Mouse (Mus musculus): ENCODE data around the gene Colgalt1. TPM values are rescaled to one million over a fixed set of nuclear protein-coding genes. Genes with fewer than 3 reads are reported as not detected.
A peak's percentile ranks its signal among the peaks of the same experiment; 100 is the strongest.

The Colgalt1 gene
- total RNA-seq (2021) = 10 to 100 TPM; 46.9 to 49.8 TPM
- long read RNA-seq, experiment 1, transcript Colgalt1-201 (12 exons, 3,207 nt) = major isoform, 55 of 87 reads
- long read RNA-seq, experiment 1, partial matches to known transcripts = 3 of 87 reads
- long read RNA-seq, experiment 1, other reads (novel, unspliced or antisense) = 28 of 87 reads
- long read RNA-seq, experiment 2, transcript Colgalt1-201 (12 exons, 3,207 nt) = major isoform, 22 of 47 reads
- long read RNA-seq, experiment 2, partial matches to known transcripts = 11 of 47 reads
- long read RNA-seq, experiment 2, other reads (novel, unspliced or antisense) = 13 of 47 reads

DNA sequence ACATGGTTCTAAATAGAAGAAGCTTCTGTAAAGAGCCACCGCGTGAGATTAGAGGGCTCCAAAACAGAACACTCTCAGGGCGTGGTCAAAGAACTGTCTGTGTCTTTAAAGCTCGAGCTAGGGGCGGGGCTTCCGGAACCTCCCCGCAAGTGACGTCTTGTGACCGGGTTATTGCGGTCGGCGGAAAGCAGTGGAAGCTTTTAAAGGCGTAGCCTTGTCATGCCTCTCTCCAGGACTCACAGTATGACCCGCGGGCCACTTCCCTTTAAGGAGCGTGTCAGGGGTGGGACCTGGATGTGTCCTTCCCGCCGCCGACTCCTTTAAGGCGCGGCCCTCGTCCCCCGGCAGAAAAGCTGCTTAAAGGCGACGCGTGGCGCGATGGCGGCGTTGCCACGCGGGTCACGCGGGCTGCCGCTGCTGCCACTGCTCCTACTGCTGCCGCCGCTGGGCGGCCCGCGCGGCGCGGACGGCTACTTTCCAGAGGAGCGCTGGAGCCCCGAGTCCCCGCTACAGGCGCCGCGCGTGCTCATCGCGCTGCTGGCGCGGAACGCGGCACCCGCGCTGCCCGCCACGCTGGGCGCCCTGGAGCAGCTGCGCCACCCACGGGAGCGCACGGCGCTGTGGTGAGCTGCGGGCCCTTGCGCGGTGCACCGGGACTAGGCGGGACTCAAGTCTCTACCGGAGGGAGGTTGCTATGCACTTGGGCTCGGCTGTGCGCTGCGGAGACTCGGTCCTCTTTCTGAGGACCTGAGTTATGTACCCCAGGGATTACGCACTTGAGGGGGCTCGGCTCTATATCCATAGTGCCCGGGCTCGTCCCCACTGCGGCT, at the start of gene Colgalt1:
Colgalt1 (plus strand) TSS at position 177 of the 830 bp plus-strand sequence.
- DNase-seq (ENCODE audit: low spot score in 2 of 2) = peak; percentile 96 to 98

DNA sequence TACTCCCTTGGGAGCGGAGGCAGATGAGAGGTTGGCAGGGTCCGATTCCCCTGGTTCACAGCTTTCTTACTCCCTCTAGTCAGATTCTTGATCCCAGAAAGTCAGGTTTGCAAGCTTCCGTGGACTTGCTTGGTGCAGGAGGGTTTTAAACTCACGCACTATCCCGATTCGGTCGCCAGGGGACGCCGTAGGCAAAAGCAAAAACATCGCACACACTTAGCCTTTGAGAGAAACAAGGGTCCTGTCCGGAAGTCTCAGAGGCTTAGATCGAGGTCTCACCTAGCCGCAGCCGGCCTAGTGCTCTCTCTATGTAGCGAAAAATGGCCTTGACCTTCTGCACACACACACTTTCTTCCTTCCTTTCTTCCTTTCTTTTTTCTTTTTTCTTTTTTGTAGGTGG, 49.4 kb upstream of the Colgalt1 start:
- peak; percentile 51 to 61 for DNase-seq (ENCODE audit: low spot score in 2 of 2)

- DNase-seq (ENCODE audit: low spot score in 2 of 2) = peak; percentile 75 to 80
These were observed 48.0 kb upstream of the Colgalt1 start for GRCm38 (mm10) chr8:71562751-71563150.

- no peak for DNase-seq (ENCODE audit: low spot score in 2 of 2)
These were observed 46.8 kb upstream of the Colgalt1 start for GRCm38 (mm10) chr8:71563992-71564391.

- no peak for DNase-seq (ENCODE audit: low spot score in 2 of 2)
These were observed 44.3 kb upstream of the Colgalt1 start, which contains the start of gene Nxnl1 for GRCm38 (mm10) chr8:71566501-71566900. TSS of gene Nxnl1 (minus strand) at chr8:71566601.

DNA sequence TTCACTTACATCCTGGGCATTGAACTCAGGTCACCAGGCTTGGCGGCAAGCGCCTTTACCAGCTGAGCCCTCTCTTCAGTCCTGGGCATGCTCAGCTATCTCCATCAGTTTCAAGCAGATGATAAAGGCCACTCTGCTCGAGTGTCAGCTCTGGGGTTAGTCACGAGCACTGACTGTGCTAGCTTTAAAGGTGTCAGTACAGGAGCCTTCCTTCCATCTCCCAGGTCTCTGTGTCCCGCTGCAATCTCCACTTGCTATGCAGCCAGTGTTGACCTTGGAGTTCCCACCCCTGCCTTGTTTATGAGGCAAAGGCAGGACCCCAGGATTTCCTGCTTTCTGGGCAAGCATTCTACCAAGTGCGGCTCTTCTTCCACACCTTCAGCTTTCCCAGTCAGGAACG, 43.2 kb upstream of the Colgalt1 start:
- no peak for DNase-seq (ENCODE audit: low spot score in 2 of 2)

DNA sequence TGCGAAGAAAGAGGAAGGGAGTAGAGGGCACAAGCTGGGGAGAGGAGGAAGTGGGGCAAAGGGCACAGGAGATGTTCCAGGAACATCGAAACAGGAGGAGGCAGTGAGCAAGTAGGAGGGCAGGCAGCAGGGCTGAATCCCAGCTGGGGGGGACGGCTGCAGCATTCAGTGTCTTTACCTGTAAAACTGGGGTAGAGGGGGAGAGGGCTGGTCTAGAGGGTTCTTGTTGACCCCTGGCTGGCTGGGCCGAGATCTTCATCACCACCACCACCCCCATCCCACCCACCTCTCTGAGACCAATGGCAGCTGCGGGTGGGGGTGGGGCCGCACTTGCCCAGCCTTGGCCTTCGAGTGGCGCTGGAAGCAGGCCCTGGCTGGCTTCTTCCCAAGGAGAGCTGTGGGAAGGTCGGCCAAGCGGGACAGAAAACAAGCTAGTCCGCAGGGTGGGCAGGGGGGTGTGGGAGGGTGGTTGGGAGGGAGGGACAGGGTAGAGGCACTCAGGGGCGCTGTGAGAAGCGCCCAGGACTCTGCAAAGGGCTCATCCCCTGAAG, 42.3 kb upstream of the Colgalt1 start, which contains the start of gene Slc27a1:
Slc27a1 (plus strand) TSS at position 496 of the 551 bp plus-strand sequence.
- DNase-seq (ENCODE audit: low spot score in 2 of 2) = peak; percentile 60 to 66

DNA sequence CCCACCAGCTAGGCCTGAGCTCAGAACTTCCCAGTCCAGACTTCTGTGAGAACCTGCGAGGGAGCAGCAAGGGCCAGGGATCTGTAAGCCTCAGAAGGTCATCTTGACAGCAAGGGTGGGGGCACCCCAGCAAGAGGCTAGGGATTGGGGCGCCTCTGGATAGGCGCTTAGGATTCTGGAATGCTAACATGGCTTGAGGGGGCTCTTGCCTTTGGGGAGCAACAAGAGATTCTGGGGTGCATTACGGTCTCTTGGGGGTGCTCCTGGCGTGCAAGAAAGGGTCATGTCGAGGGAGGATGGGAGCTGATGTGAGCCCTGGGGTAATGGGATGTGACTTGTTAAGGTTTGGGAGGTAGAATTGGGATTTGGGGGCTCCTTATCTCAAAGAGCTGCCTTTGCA, 41.9 kb upstream of the Colgalt1 start:
- no peak for DNase-seq (ENCODE audit: low spot score in 2 of 2)

GRCm38 (mm10) chr8:71569366-71570290, 41.2 kb upstream of the Colgalt1 start:
- peak; percentile 84 to 90 for DNase-seq (ENCODE audit: low spot score in 2 of 2)

DNA sequence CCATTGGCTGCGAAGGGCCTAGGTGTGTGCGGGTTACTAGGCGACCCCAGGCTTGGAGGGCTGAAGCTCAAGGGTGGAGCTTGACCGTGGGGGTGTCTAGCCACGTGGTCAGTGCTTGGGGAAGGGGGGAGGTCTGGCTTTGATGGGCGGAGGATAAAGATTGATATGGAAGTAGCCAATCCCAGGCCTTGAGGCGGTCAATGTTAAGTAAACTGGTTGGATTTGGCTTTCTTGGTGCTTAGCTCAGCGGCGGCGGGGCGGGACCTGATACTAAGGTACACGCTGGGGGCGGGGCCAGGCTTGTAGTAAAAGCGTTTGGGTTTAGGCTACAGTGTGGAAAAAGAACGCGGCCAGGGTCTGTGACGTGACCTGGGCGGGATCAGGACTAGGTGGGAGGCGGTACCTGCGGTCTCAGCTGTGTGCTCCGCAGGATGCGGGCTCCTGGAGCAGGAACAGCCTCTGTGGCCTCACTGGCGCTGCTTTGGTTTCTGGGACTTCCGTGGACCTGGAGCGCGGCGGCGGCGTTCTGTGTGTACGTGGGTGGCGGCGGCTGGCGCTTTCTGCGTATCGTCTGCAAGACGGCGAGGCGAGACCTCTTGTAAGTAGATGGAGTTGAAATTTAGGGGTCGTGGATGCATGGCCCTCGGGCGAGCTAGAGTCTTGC, 40.4 kb upstream of the Colgalt1 start:
- DNase-seq (ENCODE audit: low spot score in 2 of 2) = peak; percentile 94 to 96

GRCm38 (mm10) chr8:71572077-71572476, 38.7 kb upstream of the Colgalt1 start:
- no peak for DNase-seq (ENCODE audit: low spot score in 2 of 2)

- DNase-seq (ENCODE audit: low spot score in 2 of 2) = peak; percentile 79 to 86
These were observed 37.8 kb upstream of the Colgalt1 start for GRCm38 (mm10) chr8:71572847-71573633.

DNA sequence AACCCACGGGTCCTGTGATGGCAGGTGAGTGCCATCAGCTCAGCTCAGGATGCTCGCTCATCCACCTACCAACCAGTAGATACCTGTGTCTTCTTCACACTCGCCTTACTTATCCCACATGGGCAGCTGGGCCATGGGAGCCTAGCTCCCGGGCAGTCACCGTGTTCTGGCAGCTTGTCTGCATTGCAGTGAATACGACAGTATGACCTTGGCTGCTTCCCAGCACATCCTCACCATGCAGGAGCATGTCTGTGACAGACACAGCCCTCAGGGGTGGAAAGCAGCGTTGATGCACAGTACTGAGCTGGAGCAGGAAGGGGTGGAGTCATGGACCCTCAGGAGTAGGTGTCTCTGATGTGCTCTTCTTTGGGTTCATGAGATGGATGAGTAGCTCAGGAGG, 36.4 kb upstream of the Colgalt1 start:
- DNase-seq (ENCODE audit: low spot score in 2 of 2) = no peak

DNA sequence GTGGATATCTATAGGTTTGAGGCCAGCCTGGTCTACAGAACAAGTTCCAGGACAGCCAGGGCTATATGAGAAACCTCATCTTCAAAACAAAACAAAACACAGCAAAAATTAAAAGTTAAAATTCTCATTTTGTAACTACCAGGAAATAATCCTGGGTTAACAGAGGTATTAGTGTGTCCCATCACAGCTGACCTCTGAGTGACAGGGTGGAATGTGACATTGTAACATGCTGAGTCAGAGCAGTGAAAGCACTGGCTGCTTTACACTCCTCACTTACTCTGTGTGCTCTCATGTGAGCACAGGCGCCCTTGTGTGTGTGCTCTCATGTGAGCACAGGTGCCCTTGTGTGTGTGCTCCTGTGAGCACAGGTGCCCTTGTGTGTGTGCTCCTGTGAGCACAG, 35.8 kb upstream of the Colgalt1 start:
- DNase-seq (ENCODE audit: low spot score in 2 of 2) = no peak

- DNase-seq (ENCODE audit: low spot score in 2 of 2) = no peak
These were observed 32.9 kb upstream of the Colgalt1 start for GRCm38 (mm10) chr8:71577856-71578387.

DNA sequence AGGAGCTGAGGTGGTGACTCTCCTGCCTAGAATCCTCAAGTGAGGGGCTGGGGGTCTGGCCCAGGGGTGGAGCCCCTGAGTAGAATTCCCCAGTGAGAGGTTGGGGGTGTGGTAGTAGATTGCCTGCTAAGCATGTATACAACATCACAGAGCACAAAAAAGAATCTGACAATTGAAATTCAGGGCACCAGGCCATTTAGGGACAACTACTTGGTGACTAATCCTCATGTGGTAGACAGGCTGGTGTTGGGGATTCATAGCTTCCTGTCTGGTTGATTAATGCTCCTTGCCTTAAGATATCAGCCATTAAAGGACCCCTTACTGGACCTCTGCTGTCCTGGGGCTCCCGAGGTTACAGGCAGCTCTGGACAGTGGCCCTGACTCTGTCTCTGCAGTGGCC, 31.8 kb upstream of the Colgalt1 start:
- DNase-seq (ENCODE audit: low spot score in 2 of 2) = no peak

DNA sequence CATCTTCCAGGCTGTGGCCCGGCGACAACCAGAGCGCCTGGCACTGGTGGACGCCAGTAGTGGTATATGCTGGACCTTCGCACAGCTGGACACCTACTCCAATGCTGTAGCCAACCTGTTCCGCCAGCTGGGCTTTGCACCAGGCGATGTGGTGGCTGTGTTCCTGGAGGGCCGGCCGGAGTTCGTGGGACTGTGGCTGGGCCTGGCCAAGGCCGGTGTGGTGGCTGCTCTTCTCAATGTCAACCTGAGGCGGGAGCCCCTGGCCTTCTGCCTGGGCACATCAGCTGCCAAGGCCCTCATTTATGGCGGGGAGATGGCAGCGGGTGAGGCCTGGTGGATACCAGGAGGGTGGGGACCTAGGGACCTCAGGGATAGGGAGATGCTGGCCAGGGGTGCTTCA, 31.3 kb upstream of the Colgalt1 start:
- DNase-seq (ENCODE audit: low spot score in 2 of 2) = no peak

GRCm38 (mm10) chr8:71580201-71580600, 30.6 kb upstream of the Colgalt1 start:
- no peak for DNase-seq (ENCODE audit: low spot score in 2 of 2)

DNA sequence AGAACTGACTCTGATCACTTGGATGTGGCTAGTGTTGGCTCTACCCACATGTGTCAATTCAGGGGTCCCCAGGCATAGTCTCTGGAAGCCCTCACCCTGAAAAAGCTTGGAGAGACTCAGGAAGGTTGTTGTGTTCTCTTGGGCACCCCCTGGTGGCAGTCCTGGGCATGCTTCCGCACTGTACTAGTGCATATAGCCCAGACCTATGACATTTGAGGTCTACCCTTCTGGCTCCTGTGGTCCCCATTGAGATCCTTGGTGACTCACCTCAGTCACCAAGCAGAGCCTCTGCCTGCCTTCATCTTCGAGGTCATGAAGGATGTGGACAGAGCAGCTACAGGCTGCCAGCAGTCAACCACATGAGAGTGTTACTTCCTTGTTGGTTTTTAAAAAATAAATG, 23.9 kb upstream of the Colgalt1 start:
- DNase-seq (ENCODE audit: low spot score in 2 of 2) = peak in 1 of 2 experiments; percentile 39

All from left cerebral cortex, adult 18-20 months (tissue).